Mouse (Mus musculus): ENCODE measurements at regions not wholly inside any gene's neighbourhood (a gene's known extent, or its start where the extent isn't known, plus 50 kb on each side); places are given as distances from the start of the nearest gene placed in this dataset.

GRCm38 (mm10) chr13:78444691-78445349 is 245.3 kb upstream of the Nr2f1 start:
- ATAC-seq: no peak
- no peak overlapping the region for H3K4me2 ChIP-seq
- H3K4me3 ChIP-seq: no peak overlapping the region
- no peaks in the 10 kb centered on the region for H3K36me3 ChIP-seq
- no peaks in the 10 kb centered on the region for H3K4me1 ChIP-seq
- H3K27me3 ChIP-seq (replicated peaks): no peaks in the 10 kb centered on the region
- no peak overlapping the region for H3K9ac ChIP-seq
- 75% methylated on average over 8 of the region's 8 CpGs for WGBS (ENCODE audit: insufficient replicate concordance)
- H3K9me3 ChIP-seq (replicated peaks): no peaks in the 10 kb centered on the region
- H3K27ac ChIP-seq: no peak overlapping the region

DNA sequence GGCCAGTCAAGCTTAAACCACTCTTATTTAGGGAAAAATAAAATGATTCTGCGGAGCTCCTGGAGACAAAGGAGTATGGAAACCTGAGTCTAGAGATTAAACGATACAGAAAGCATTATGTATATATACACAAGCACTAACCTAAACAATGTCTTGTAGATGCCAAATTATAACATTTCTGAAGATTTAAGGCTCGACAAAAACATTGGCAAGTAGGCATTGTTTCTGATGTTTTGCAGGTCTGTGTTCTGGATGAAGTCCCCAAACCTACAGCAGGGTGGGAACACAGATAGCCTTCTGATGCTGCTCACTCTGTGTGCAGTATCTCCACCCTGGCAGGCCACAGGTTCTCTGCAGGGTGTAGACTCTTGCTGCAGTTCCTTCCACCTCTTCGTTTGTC is 228.9 kb upstream of the Nr2f1 start:
- Histone ChIP-seq H3K4me3 (no peak overlapping the region), H3K4me2 (no peak overlapping the region), H3K4me1 (no peaks in the 10 kb centered on the region), H3K27ac (no peak overlapping the region), H3K9ac (no peak overlapping the region), H3K9me3 (replicated peaks) (no peaks in the 10 kb centered on the region), H3K27me3 (replicated peaks) (0 out of 2 replicates have a peak, but pooled peaks cover 5% of the 10 kb centered on the region), H3K36me3 (no peaks in the 10 kb centered on the region)
- 57% methylated on average over 4 of the region's 4 CpGs for WGBS (ENCODE audit: insufficient replicate concordance)
- ATAC-seq: no peak

GRCm38 (mm10) chr13:78428084-78428445 is 228.5 kb upstream of the Nr2f1 start:
- H3K4me2 ChIP-seq: peak overlapping the region; percentile 40
- H3K4me1 ChIP-seq: no peaks in the 10 kb centered on the region
- H3K27me3 ChIP-seq (replicated peaks): 0 out of 2 replicates have a peak, but pooled peaks cover 5% of the 10 kb centered on the region
- H3K9ac ChIP-seq: no peak overlapping the region
- H3K4me3 ChIP-seq: no peak overlapping the region
- 23% methylated on average over 9 of the region's 9 CpGs for WGBS (ENCODE audit: insufficient replicate concordance)
- no peak overlapping the region for H3K27ac ChIP-seq
- H3K9me3 ChIP-seq (replicated peaks): no peaks in the 10 kb centered on the region
- no peak for ATAC-seq
- H3K36me3 ChIP-seq: no peaks in the 10 kb centered on the region

- peak overlapping the region; percentile 40 for H3K4me2 ChIP-seq
- H3K36me3 ChIP-seq: no peaks in the 10 kb centered on the region
- H3K27me3 ChIP-seq (replicated peaks): 0 out of 2 replicates have a peak, but pooled peaks cover 5% of the 10 kb centered on the region
- H3K4me1 ChIP-seq: no peaks in the 10 kb centered on the region
- H3K9ac ChIP-seq: no peak overlapping the region
- H3K9me3 ChIP-seq (replicated peaks): no peaks in the 10 kb centered on the region
- no peak for ATAC-seq
- no peak overlapping the region for H3K4me3 ChIP-seq
- H3K27ac ChIP-seq: no peak overlapping the region
- 20% methylated on average over 24 of the region's 24 CpGs for WGBS (ENCODE audit: insufficient replicate concordance)
These were observed 227.9 kb upstream of the Nr2f1 start for GRCm38 (mm10) chr13:78427141-78428083.

DNA sequence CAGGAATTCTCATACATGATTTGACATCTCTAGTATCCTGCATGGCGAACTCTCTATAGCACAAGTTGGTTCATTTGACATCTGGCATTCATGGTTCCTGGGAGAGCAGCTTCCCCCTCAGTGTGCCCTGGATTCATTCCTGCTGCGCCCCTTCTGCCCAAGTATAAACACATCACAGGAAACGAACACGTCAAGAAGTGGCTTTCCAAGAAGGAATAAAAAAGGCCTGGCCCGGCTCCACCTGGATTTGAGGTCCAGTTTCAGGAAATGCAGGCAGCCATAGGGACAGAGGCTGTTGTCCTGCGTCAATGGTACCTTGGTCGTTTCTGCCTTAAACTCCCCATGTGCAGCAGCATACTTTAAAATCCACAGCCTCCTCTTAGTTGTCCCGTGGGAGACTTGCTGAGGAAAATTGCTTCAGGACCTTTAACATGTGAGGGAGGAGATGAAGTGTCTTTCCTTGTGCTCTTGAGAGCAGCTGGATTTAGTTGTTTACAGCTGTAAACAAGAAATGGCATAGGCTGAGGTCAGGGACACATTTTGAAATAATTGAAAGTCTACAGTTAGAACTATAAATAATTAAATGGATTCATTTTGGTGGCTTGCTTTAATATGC is 226.9 kb upstream of the Nr2f1 start:
- Histone ChIP-seq H3K4me3 (no peak overlapping the region), H3K36me3 (no peaks in the 10 kb centered on the region), H3K9ac (no peak overlapping the region), H3K9me3 (replicated peaks) (no peaks in the 10 kb centered on the region), H3K27ac (no peak overlapping the region), H3K27me3 (replicated peaks) (0 out of 2 replicates have a peak, but pooled peaks cover 5% of the 10 kb centered on the region), H3K4me1 (no peaks in the 10 kb centered on the region), H3K4me2 (no peak overlapping the region)
- WGBS (ENCODE audit: insufficient replicate concordance): 44% methylated on average over 8 of the region's 8 CpGs
- ATAC-seq: no peak

DNA sequence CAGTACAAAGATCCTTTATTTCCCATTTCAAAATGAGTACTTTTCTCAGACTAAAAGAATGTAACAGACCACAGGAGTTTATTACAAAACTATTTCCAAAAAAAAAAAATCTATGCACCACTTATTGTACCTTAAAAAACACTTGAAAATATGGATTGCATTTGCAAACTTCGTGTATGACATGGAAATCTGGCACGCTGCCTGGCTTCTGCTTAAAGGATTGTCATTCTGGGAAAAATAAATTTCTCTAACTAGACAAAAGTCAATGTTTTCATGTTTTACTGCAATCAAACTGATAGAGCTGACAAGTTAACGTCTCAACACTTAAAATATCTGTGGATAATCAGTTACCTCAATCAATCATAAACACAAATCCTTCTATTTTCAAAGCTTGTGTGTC is 205.5 kb upstream of the Nr2f1 start:
- no peak overlapping the region for H3K9ac ChIP-seq
- H3K9me3 ChIP-seq (replicated peaks): no peaks in the 10 kb centered on the region
- ATAC-seq: no peak
- no peak overlapping the region for H3K27ac ChIP-seq
- WGBS (ENCODE audit: insufficient replicate concordance): 59% methylated on average over 3 of the region's 3 CpGs
- H3K4me1 ChIP-seq: no peaks in the 10 kb centered on the region
- no peak overlapping the region for H3K4me2 ChIP-seq
- no peaks in the 10 kb centered on the region for H3K36me3 ChIP-seq
- no peak overlapping the region for H3K4me3 ChIP-seq
- no peaks in the 10 kb centered on the region for H3K27me3 ChIP-seq (replicated peaks)

- 32% methylated on average over 2 of the region's 2 CpGs for WGBS (ENCODE audit: insufficient replicate concordance)
- Histone ChIP-seq H3K4me2 (no peak overlapping the region), H3K9ac (no peak overlapping the region), H3K27ac (no peak overlapping the region), H3K9me3 (replicated peaks) (no peaks in the 10 kb centered on the region), H3K4me1 (no peaks in the 10 kb centered on the region), H3K36me3 (no peaks in the 10 kb centered on the region), H3K27me3 (replicated peaks) (no peaks in the 10 kb centered on the region), H3K4me3 (no peak overlapping the region)
- ATAC-seq: no peak
These were observed 184.2 kb upstream of the Nr2f1 start for GRCm38 (mm10) chr13:78383761-78384160.

DNA sequence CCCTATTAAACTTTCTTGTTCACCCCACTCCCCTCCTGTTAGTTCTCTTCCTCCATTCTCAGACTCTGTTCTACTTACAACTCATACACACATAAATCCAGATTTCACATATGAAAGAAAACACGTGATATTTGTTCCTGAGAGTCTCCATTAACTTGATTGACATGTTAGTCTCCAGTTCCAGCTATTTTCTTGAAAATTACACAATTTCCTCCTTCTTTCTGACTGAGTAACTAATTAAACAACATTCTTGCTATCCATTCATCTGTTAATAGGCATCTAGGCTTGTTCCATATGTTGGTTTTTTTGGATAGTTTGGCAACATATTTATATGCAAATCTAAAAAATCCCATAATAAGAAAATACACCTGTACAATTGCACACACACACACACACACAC is 161.7 kb upstream of the Nr2f1 start:
- no peak overlapping the region for H3K27ac ChIP-seq
- H3K4me1 ChIP-seq: no peaks in the 10 kb centered on the region
- H3K9ac ChIP-seq: no peak overlapping the region
- no peaks in the 10 kb centered on the region for H3K27me3 ChIP-seq (replicated peaks)
- no peak for ATAC-seq
- 36% methylated on average over 1 of the region's 1 CpGs for WGBS (ENCODE audit: insufficient replicate concordance)
- H3K4me3 ChIP-seq: no peak overlapping the region
- H3K4me2 ChIP-seq: no peak overlapping the region
- no peaks in the 10 kb centered on the region for H3K9me3 ChIP-seq (replicated peaks)
- H3K36me3 ChIP-seq: no peaks in the 10 kb centered on the region

- no peak overlapping the region for H3K9ac ChIP-seq
- H3K4me2 ChIP-seq: no peak overlapping the region
- H3K4me3 ChIP-seq: no peak overlapping the region
- no peaks in the 10 kb centered on the region for H3K36me3 ChIP-seq
- no peak overlapping the region for H3K27ac ChIP-seq
- WGBS (ENCODE audit: insufficient replicate concordance): 45% methylated on average over 3 of the region's 3 CpGs
- H3K27me3 ChIP-seq (replicated peaks): no peaks in the 10 kb centered on the region
- H3K9me3 ChIP-seq (replicated peaks): no peaks in the 10 kb centered on the region
- ATAC-seq: no peak
- no peaks in the 10 kb centered on the region for H3K4me1 ChIP-seq
These were observed 149.3 kb upstream of the Nr2f1 start for GRCm38 (mm10) chr13:78348830-78349229.

- no peak overlapping the region for H3K4me2 ChIP-seq
- no peaks in the 10 kb centered on the region for H3K36me3 ChIP-seq
- no peaks in the 10 kb centered on the region for H3K9me3 ChIP-seq (replicated peaks)
- no peak overlapping the region for H3K9ac ChIP-seq
- no peak for ATAC-seq
- WGBS (ENCODE audit: insufficient replicate concordance): 58% methylated on average over 4 of the region's 4 CpGs
- no peaks in the 10 kb centered on the region for H3K4me1 ChIP-seq
- no peak overlapping the region for H3K4me3 ChIP-seq
- no peaks in the 10 kb centered on the region for H3K27me3 ChIP-seq (replicated peaks)
- H3K27ac ChIP-seq: no peak overlapping the region
These were observed 125.1 kb upstream of the Nr2f1 start for GRCm38 (mm10) chr13:78324443-78325206.

DNA sequence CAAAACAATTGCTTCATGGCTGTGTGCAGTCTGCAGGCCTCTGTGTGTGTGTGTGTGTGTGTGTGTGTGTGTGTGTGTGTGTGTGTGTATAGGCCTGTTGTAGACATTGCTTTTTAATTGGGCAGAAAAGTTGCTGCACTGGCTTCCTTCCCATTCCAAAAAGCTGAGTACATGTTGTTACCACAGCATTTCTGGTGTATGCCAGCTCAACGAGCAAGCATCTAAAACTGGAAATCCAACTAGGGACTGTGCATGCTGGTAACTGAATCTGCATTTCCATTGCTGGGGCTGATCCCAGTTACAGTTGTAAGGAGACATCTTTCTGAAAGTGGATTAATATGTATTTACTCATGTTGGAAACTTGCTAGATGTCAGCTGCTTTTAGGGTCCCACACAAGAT is 123.6 kb upstream of the Nr2f1 start:
- no peaks in the 10 kb centered on the region for H3K4me1 ChIP-seq
- no peaks in the 10 kb centered on the region for H3K27me3 ChIP-seq (replicated peaks)
- H3K36me3 ChIP-seq: no peaks in the 10 kb centered on the region
- H3K4me2 ChIP-seq: no peak overlapping the region
- 0 out of 2 replicates have a peak, but pooled peaks cover 6% of the 10 kb centered on the region for H3K9me3 ChIP-seq (replicated peaks)
- no peak overlapping the region for H3K27ac ChIP-seq
- H3K4me3 ChIP-seq: no peak overlapping the region
- H3K9ac ChIP-seq: no peak overlapping the region
- ATAC-seq: no peak
- WGBS (ENCODE audit: insufficient replicate concordance): 42% methylated on average over 1 of the region's 1 CpGs

Data from liver, embryonic 12.5 days (tissue).